Mouse (Mus musculus) layer of hippocampus, adult 6 months (tissue): ENCODE measurements around the gene Prnd. TPM values are rescaled to one million over a fixed set of nuclear protein-coding genes. Genes with fewer than 3 reads are reported as not detected.

Source experiments
- long read RNA-seq, 2 experiments: library from polyadenylated mRNA; unstranded; transcript quantifications; one replicate each; pipeline ENCODE4 v2.0.0; 2019 to 2020
- polyA plus RNA-seq: library from polyadenylated mRNA; unstranded; fragments of <200 nt; fragmentation: Nextera tagmentation; gene quantifications from 2 replicates; pipeline ENCODE4 v1.2.3, GENCODE M21; 2021

Gene Prnd
- polyA plus RNA-seq: not detected in 2 replicates
- long read RNA-seq, experiment 1: 0 reads
- long read RNA-seq, experiment 2: 0 reads

GRCm38 (mm10) chr2:131950598-131951095, at the start of gene Prnd:
Gene Prnd (plus strand): TSS chr2:131950861.

DNA sequence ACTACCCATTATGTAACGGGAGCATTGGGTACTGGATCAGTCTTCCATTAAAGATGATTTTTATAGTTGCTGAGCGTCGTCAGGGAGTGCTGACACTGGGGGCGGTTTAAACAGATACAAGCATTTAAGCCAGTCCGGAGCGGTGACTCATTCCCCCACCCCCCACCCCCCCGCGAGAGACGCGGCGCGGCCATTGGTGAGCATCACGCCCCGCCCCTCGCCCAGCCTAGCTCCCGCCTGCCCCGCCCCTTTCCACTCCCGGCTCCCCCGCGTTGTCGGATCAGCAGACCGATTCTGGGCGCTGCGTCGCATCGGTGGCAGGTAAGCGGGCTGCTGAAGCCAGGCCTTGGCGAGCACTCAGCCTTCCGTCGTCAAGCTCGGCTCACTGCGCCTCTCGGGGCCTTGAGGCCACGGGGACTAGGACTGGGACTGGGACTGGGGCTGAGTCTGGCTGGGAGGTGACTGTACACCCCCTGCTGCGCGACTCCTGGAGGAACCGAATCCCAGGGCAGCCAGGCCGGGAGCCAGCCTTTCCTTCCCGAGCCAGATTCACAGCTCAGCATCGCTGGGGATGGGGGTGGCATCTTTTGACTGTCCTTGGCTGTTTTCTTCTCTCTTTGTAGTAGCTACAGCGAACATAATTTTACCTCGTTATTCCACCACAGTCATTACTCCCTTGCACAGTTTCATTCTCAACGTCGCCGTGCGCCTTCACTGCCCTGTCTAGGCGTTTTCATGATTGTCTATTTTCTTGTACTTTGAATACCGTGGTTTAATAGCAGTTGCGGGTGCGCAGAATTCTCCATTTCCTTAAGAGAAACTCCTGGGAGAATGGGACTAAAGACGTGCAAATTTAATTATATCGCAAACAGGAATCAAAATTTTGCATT, 40.7 kb upstream of the Prnd start, which contains the start of the genes Prnp and Prn:
TSS of gene Prnp (plus strand) at position 246 of the 890 bp plus-strand sequence.
TSS of gene Prn (plus strand) at position 275 of the 890 bp plus-strand sequence.

Other genes starting within 250 kb of the Prnd start
- 0.14 and 0.20 TPM in 2 replicates for gene Erv3, start 91.1 kb upstream of the Prnd start, polyA plus RNA-seq
- 875 and 881 TPM in 2 replicates for gene Prnp, start 40.9 kb upstream of the Prnd start, polyA plus RNA-seq
- gene Prn, start 40.9 kb upstream of the Prnd start, polyA plus RNA-seq: 0.11 and 0.13 TPM in 2 replicates
- gene Rassf2, start 79.4 kb downstream of the Prnd start, polyA plus RNA-seq: 7.0 and 8.0 TPM in 2 replicates
- gene Slc23a2, start 194.2 kb downstream of the Prnd start, polyA plus RNA-seq: 26.8 and 33.4 TPM in 2 replicates